Mouse (Mus musculus): ENCODE measurements at regions not wholly inside any gene's neighbourhood (a gene's known extent, or its start where the extent isn't known, plus 50 kb on each side); places are given as distances from the start of the nearest gene placed in this dataset.

DNA sequence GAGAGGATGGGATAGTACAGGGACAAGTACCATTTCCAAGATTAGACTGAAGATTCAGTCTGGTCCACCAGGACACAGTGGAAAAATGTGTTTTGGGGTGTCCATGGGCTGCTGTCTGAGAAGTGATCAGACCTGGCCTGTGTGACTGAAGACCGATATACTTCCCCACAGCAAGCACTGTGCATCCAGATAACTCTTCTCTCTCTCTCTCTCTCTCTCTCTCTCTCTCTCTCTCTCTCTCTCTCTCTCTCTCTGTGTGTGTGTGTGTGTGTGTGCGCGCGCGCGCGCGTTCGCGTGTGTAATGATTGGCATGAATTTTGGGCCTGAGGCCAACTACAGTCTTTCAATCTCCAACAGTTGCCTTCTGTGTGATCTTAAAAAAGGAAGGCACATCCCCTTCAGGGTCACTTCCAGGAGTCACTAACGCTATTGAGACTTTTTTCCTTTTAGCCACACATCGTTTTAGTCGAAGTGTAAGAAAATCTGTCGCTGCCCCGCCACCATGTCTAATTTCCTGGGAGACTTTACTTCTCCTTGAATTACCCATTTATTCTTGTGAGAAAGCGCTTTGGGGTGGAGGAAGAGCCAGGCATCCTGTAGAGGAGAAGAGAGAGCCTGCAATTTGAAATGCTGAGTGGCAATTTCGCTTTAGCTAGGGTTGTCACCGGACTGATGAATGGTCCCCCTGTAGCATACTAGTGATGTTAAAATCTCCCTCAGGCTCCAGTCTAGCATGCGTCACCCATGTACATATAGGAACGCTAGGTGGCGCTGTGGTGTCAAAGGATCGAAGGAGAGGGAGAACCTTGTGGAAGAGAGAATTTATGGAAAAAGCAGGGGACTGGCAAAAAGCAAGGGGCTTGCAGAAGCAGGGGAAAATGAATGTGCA lies 321.8 kb downstream of the Edem1 start:
- peak; percentile 76 for TF ChIP-seq CTCF (conservative IDR thresholded peaks at IDR 0.05; ENCODE audit: low read length)
- TF ChIP-seq POU5F1 (IDR thresholded peaks at IDR 0.05; ENCODE audit: borderline replicate concordance, low read length), result no peak
- no peak for TF ChIP-seq NANOG (IDR thresholded peaks at IDR 0.05; ENCODE audit: borderline replicate concordance, low read length)
